Mouse (Mus musculus): ENCODE results near the gene Herc3. TPM values are rescaled to one million over a fixed set of nuclear protein-coding genes. Genes with fewer than 3 reads are reported as not detected.

Herc3 gene
- total RNA-seq, 2 experiments from 2014 or later = 26.8 to 65.5 TPM

DNA sequence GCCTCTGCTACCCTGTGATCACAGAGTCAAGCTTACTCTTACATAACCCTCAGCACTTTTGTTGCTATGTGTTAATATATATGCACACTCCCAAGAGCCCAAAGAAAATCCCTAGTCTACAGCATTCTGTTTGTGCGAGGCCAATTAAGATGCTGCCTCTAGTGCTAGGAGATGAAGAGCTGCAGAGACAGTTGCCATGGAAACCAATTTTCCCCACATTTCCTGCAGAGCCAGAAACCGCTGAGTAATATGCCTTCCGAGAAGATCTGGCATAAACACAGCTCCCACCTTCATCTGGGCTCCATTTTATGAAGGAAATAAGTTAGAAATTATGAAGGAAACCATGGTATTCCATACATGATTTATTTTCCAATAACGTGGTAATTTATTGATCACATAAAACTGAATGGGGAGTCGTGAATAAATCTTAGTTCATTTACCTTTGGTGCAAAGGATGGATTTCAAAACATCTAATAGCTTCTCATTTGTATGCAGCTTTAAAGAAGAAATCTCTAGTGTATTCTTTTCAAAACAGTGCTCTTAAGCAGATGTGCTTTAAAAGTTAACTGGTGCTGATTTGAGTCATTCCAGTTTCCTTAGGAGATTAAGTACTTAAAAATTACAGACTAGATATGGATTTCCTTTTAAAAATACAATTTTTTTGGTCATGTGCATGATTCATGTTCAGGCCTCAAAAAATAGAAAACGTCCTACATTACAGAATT lies 102.1 kb downstream of the Herc3 start:
- DNase-seq = no peak
- TF ChIP-seq CTCF (IDR thresholded peaks at IDR 0.05) = no peak
- Histone ChIP-seq H3K27ac (no peak overlapping the region), H3K4me3 (no peak overlapping the region)
- intact Hi-C loops (cut with DNase I) = no loop called here

- intact Hi-C loops (cut with DNase I) = no loop called here
- Histone ChIP-seq H3K4me3 (no peak overlapping the region), H3K27ac (no peak overlapping the region)
- TF ChIP-seq CTCF (IDR thresholded peaks at IDR 0.05) = no peak
- DNase-seq = no peak
Measured at GRCm38 (mm10) chr6:58934144-58934543, 102.9 kb downstream of the Herc3 start.

- no peak for TF ChIP-seq CTCF (IDR thresholded peaks at IDR 0.05)
- Histone ChIP-seq H3K4me3 (no peak overlapping the region), H3K27ac (no peak overlapping the region)
- DNase-seq = no peak
- intact Hi-C loops (cut with DNase I) = no loop called here
Measured at GRCm38 (mm10) chr6:58937726-58938125, 106.5 kb downstream of the Herc3 start.

DNA sequence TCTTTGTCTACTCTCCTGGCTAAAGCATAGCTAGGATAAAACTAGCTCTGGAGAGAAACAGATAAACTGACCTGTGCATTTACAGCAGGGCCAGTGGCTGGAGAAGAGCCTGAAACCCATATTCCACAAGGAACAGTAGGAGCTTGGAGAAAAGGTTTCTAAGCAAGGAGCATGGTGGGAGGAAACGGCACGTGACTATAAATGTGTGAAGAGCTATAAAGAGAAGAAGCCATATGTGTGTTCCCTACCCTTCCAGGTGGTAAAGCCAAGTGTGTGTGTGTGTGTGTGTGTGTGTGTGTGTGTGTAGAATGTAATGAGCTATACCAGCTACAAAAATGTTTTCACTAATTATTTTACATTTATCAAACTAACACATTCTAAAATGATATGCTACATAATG lies 111.0 kb downstream of the Herc3 start:
- no peak for DNase-seq
- no peak overlapping the region for H3K4me3 ChIP-seq
- intact Hi-C loops (cut with DNase I) = no loop called here
- H3K27ac ChIP-seq = no peak overlapping the region
- no peak for TF ChIP-seq CTCF (IDR thresholded peaks at IDR 0.05)

- no peak for TF ChIP-seq CTCF (IDR thresholded peaks at IDR 0.05)
- Histone ChIP-seq H3K4me3 (no peak overlapping the region), H3K27ac (no peak overlapping the region)
- no peak for DNase-seq
- intact Hi-C loops (cut with DNase I) = no loop called here
Measured at GRCm38 (mm10) chr6:58943958-58944357, 112.7 kb downstream of the Herc3 start.

- intact Hi-C loops (cut with DNase I) = no loop called here
- Histone ChIP-seq H3K27ac (no peak overlapping the region), H3K4me3 (no peak overlapping the region)
- no peak for TF ChIP-seq CTCF (IDR thresholded peaks at IDR 0.05)
- no peak for DNase-seq
Measured at GRCm38 (mm10) chr6:58946246-58946645, 115.0 kb downstream of the Herc3 start.

DNA sequence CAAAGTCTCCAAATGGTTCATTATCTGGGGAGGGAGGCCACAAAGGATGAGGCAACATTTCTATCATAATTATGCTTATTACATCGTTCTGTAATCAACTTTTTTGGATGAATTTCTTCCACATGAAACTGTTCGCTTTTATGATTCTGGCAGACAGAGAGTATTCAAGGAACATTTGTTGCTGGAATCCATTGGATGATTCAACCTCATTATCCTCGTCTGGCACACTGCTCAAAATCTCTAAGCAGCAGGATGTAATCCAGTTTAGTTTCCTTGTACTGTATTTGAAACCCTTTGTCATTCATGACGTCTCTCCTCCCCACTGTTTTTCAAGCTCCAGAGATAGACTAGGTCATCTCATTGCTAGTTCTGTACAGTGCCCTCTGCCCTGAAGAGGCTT lies 115.6 kb downstream of the Herc3 start:
- no peak for DNase-seq
- no peak overlapping the region for H3K27ac ChIP-seq
- intact Hi-C loops (cut with DNase I) = no loop called here
- no peak for TF ChIP-seq CTCF (IDR thresholded peaks at IDR 0.05)
- H3K4me3 ChIP-seq = no peak overlapping the region

DNA sequence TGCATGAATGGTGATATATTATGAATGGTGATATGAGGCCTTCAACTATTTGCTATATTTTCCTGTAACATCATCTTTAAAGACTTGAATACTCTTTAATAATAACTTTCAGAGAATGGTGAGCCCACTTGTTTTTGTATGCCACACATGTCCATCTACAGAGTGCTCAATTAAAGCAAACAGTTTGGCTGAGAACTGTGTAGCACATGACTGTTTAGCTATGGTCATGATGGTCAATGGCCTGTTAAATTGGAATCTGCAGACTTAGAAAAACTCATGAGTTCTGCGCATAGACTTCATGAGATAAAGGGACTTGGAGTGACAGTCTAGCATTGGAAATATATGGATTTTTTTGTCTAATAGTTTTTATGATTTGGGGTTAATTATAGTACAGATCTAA lies 119.1 kb downstream of the Herc3 start:
- intact Hi-C loops (cut with DNase I) = no loop called here
- no peak for TF ChIP-seq CTCF (IDR thresholded peaks at IDR 0.05)
- Histone ChIP-seq H3K27ac (no peak overlapping the region), H3K4me3 (no peak overlapping the region)
- no peak for DNase-seq

- no peak for DNase-seq
- peak overlapping the region; percentile 64 for H3K27ac ChIP-seq
- no peak for TF ChIP-seq CTCF (IDR thresholded peaks at IDR 0.05)
- intact Hi-C loops (cut with DNase I) = no loop called here
- H3K4me3 ChIP-seq = no peak overlapping the region
Measured at GRCm38 (mm10) chr6:58951128-58951992, 120.1 kb downstream of the Herc3 start.

DNA sequence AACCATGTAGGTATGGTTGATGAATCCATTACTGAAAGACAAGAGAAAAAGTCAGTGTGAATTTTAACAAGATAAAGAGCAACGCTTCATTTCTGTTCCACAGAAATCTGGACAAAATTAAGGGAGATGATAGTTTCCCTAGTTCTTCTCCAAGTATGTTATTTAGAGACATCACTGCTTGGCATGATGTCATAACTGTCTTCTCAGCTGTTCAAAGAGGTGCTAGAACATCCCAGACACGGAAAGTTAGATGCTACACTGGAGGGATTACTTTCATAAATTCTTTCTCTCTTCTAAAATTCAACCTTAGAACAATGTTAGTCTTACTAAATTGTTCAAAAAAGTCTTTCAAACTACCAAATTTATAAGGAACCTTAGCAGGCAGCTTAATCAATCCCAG lies 129.3 kb downstream of the Herc3 start:
- intact Hi-C loops (cut with DNase I) = no loop called here
- Histone ChIP-seq H3K27ac (no peak overlapping the region), H3K4me3 (no peak overlapping the region)
- DNase-seq = no peak
- TF ChIP-seq CTCF (IDR thresholded peaks at IDR 0.05) = no peak

- no peak overlapping the region for H3K4me3 ChIP-seq
- TF ChIP-seq CTCF (IDR thresholded peaks at IDR 0.05) = no peak
- intact Hi-C loops (cut with DNase I) = no loop called here
- no peak overlapping the region for H3K27ac ChIP-seq
- DNase-seq = no peak
Measured at GRCm38 (mm10) chr6:58962691-58963090, 131.4 kb downstream of the Herc3 start.

DNA sequence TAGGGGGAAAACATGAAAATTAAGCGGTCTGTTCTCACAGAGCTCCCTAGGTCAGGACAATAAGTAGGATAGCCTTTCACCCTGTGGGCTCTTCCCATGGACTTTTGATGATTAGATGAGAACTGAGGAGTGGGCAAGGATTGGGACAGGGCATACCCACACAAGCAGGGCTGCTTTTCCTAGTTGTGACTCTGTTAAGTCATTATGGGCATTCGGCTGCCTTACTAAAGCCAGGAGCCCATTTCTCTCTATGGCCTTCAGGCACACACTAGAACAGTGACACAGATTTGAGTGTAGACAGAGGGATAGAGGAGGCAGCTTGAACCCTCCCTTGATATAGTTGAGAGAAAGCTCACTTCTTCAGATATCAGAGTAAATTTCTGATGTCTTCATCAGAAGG lies 132.8 kb downstream of the Herc3 start:
- no peak for TF ChIP-seq CTCF (IDR thresholded peaks at IDR 0.05)
- Histone ChIP-seq H3K4me3 (no peak overlapping the region), H3K27ac (no peak overlapping the region)
- intact Hi-C loops (cut with DNase I) = no loop called here
- no peak for DNase-seq

DNA sequence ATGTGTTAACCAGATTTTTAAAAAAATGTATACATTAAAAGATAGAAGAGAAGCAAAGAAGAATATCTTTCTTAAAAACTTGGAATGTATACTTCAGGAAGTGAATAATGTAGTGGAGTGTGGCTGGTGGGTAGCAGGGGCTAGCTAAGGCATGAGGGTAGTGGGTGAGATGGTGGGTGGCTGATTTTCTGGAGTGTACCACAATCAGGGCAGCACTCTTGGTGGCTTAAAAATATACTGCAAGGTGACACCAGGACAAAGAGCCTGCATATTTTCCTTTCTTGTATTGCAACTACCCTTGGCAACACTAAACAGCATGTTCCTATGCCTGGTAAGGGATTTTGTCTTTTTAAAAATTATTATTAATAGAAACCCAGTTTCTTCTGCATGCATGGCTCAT lies 133.3 kb downstream of the Herc3 start:
- Histone ChIP-seq H3K27ac (no peak overlapping the region), H3K4me3 (no peak overlapping the region)
- intact Hi-C loops (cut with DNase I) = no loop called here
- no peak for DNase-seq
- TF ChIP-seq CTCF (IDR thresholded peaks at IDR 0.05) = no peak

Measured in gastrocnemius, adult 2 months (tissue).